Mouse (Mus musculus) intestine, embryonic 14.5 days (tissue): Measurements from ENCODE around the gene Pak6. TPM values are rescaled to one million over a fixed set of nuclear protein-coding genes. Genes with fewer than 3 reads are reported as not detected.
A peak's percentile ranks its signal among the peaks of the same experiment; 100 is the strongest.

Source experiments
- ATAC-seq: fragments of 200-750 bp; cut with Nextera tagmentation; replicated peaks from 2 replicates; pipeline ENCODE4 v1.8.0; 2017; ENCODE audit warnings: low read depth, moderate number of reproducible peaks, moderate TSS enrichment, moderate library complexity; ENCODE audit not compliant: low FRiP score, low TSS enrichment
- DNase-seq: peaks from one replicate; pipeline ENCODE4 v3.0.0-alpha.2; 2018; ENCODE audit warnings: low spot score
- H3K27ac ChIP-seq: fragments of 300-500 bp; sonication (generic); 2 replicates; pipeline ENCODE4 v1.5.1; 2014; ENCODE audit warnings: low read depth, mild to moderate bottlenecking, control low read depth
- H3K27me3 ChIP-seq: fragments of 300-500 bp; sonication (generic); replicated peaks from 2 replicates; pipeline ENCODE4 v1.6.1; 2014; ENCODE audit warnings: low read length, control low read depth; ENCODE audit not compliant: control insufficient read depth, insufficient read depth
- H3K36me3 ChIP-seq: fragments of 300-500 bp; sonication (generic); 2 replicates; pipeline ENCODE4 v1.6.1; 2014; ENCODE audit warnings: low read length, control low read depth; ENCODE audit not compliant: control insufficient read depth, insufficient read depth
- H3K4me1 ChIP-seq: fragments of 300-500 bp; sonication (generic); replicated peaks from 2 replicates; pipeline ENCODE4 v1.6.1; 2014; ENCODE audit warnings: low read length, control low read depth, mixed read lengths; ENCODE audit not compliant: control insufficient read depth, insufficient read depth
- H3K4me2 ChIP-seq: fragments of 300-500 bp; sonication (generic); 2 replicates; pipeline ENCODE4 v1.6.1; 2014; ENCODE audit warnings: low read length
- H3K4me3 ChIP-seq: fragments of 300-500 bp; sonication (generic); 2 replicates; pipeline ENCODE4 v1.5.1; 2014; ENCODE audit warnings: low read depth, low read length, control low read depth, mixed read lengths
- H3K9ac ChIP-seq: fragments of 300-500 bp; sonication (generic); 2 replicates; pipeline ENCODE4 v1.6.1; 2014; ENCODE audit warnings: mild to moderate bottlenecking, low read length
- H3K9me3 ChIP-seq: fragments of 300-500 bp; sonication (generic); 2 replicates; pipeline ENCODE4 v1.6.1; 2016; ENCODE audit warnings: low read length, control low read depth; ENCODE audit not compliant: control insufficient read depth
- WGBS: fragments of 180-500 bp; shearing (Covaris S2); extraction: QIAGEN DNeasy Blood & Tissue Kit; methylation state at CpG from one replicate; pipeline ENCODE4 v1.1.7; 2014; 5-methylcytosine and 5-hydroxymethylcytosine counted together
- polyA plus RNA-seq: library from polyadenylated mRNA; unstranded; fragments of >200 nt; fragmentation: Nextera tagmentation; extraction: Ambion mirVana; gene quantifications from 2 replicates; pipeline ENCODE4 v1.2.1, GENCODE M21; 2014

The Pak6 gene
- polyA plus RNA-seq: 2.4 and 2.7 TPM in 2 replicates

- DNase-seq (peak; percentile 71), ATAC-seq (0 out of 2 replicates have a peak, but pooled peaks have one; percentile 4)
- WGBS: 3% methylated on average over 37 of the region's 37 CpGs
- Histone ChIP-seq H3K9me3 (no peaks in the 10 kb centered on the region), H3K9ac (peak within 1 kb of the TSS; percentile 35), H3K4me3 (peak within 1 kb of the TSS; percentile 34), H3K27ac (no peak within 1 kb of the TSS), H3K4me1 (peaks cover 21% of the 10 kb centered on the region; the same call in 1 of the 2 replicates), H3K36me3 (no peaks in the 10 kb centered on the region), H3K27me3 (peaks cover 17% of the 10 kb centered on the region), H3K4me2 (peak within 1 kb of the TSS; percentile 62)
Observed at GRCm38 (mm10) chr2:118662902-118663803, at the start of gene Pak6. Pak6 (plus strand) TSS chr2:118663303.

- no peaks in the 10 kb centered on the region for H3K9me3 ChIP-seq
- no peak overlapping the region for H3K9ac ChIP-seq
- WGBS: 82% methylated on average over 5 of the region's 5 CpGs
- no peak overlapping the region for H3K27ac ChIP-seq
- no peak overlapping the region for H3K4me2 ChIP-seq
- no peaks in the 10 kb centered on the region for H3K27me3 ChIP-seq
- H3K4me1 ChIP-seq: no peaks in the 10 kb centered on the region
- peaks cover 97% of the 10 kb centered on the region for H3K36me3 ChIP-seq
- no peak overlapping the region for H3K4me3 ChIP-seq
- no peak for DNase-seq
- no peak for ATAC-seq
Observed at GRCm38 (mm10) chr2:118618013-118618412, 45.1 kb upstream of the Pak6 start.

GRCm38 (mm10) chr2:118620101-118620500 is 43.0 kb upstream of the Pak6 start:
- ATAC-seq (no peak), DNase-seq (no peak)
- Histone ChIP-seq H3K27me3 (no peaks in the 10 kb centered on the region), H3K36me3 (peaks cover 96% of the 10 kb centered on the region), H3K4me1 (no peaks in the 10 kb centered on the region), H3K9ac (no peak overlapping the region), H3K4me3 (no peak overlapping the region), H3K4me2 (no peak overlapping the region), H3K9me3 (no peaks in the 10 kb centered on the region), H3K27ac (no peak overlapping the region)
- 84% methylated on average over 2 of the region's 2 CpGs for WGBS

GRCm38 (mm10) chr2:118620608-118621007 is 42.5 kb upstream of the Pak6 start:
- DNase-seq (no peak), ATAC-seq (no peak)
- no peak overlapping the region for H3K4me2 ChIP-seq
- no peaks in the 10 kb centered on the region for H3K27me3 ChIP-seq
- no peaks in the 10 kb centered on the region for H3K4me1 ChIP-seq
- H3K27ac ChIP-seq: no peak overlapping the region
- H3K9ac ChIP-seq: no peak overlapping the region
- H3K4me3 ChIP-seq: no peak overlapping the region
- no peaks in the 10 kb centered on the region for H3K9me3 ChIP-seq
- peaks cover 96% of the 10 kb centered on the region for H3K36me3 ChIP-seq
- WGBS: 88% methylated on average over 8 of the region's 8 CpGs

GRCm38 (mm10) chr2:118629276-118629675 is 33.8 kb upstream of the Pak6 start:
- no peaks in the 10 kb centered on the region for H3K27me3 ChIP-seq
- no peak for ATAC-seq
- no peaks in the 10 kb centered on the region for H3K9me3 ChIP-seq
- H3K4me1 ChIP-seq: no peaks in the 10 kb centered on the region
- no peak overlapping the region for H3K27ac ChIP-seq
- peaks cover 90% of the 10 kb centered on the region for H3K36me3 ChIP-seq
- WGBS: 80% methylated on average over 6 of the region's 6 CpGs
- no peak overlapping the region for H3K4me3 ChIP-seq
- DNase-seq: no peak
- H3K9ac ChIP-seq: no peak overlapping the region
- no peak overlapping the region for H3K4me2 ChIP-seq

- ATAC-seq (no peak), DNase-seq (no peak)
- no peak overlapping the region for H3K4me2 ChIP-seq
- H3K9me3 ChIP-seq: no peaks in the 10 kb centered on the region
- WGBS: 75% methylated on average over 5 of the region's 5 CpGs
- no peak overlapping the region for H3K4me3 ChIP-seq
- H3K36me3 ChIP-seq: peaks cover 83% of the 10 kb centered on the region
- H3K27me3 ChIP-seq: no peaks in the 10 kb centered on the region
- no peaks in the 10 kb centered on the region for H3K4me1 ChIP-seq
- no peak overlapping the region for H3K27ac ChIP-seq
- H3K9ac ChIP-seq: no peak overlapping the region
Observed at GRCm38 (mm10) chr2:118633441-118633840, 29.7 kb upstream of the Pak6 start.

GRCm38 (mm10) chr2:118637258-118637657 is 25.8 kb upstream of the Pak6 start:
- Histone ChIP-seq H3K9ac (no peak overlapping the region), H3K9me3 (no peaks in the 10 kb centered on the region), H3K36me3 (peaks cover 83% of the 10 kb centered on the region), H3K4me2 (no peak overlapping the region), H3K4me3 (no peak overlapping the region), H3K27me3 (no peaks in the 10 kb centered on the region), H3K27ac (no peak overlapping the region), H3K4me1 (no peaks in the 10 kb centered on the region)
- 76% methylated on average over 5 of the region's 5 CpGs for WGBS
- no peak for ATAC-seq
- DNase-seq: no peak

GRCm38 (mm10) chr2:118637888-118638526 is 25.1 kb upstream of the Pak6 start:
- Histone ChIP-seq H3K4me2 (no peak overlapping the region), H3K9ac (no peak overlapping the region), H3K27me3 (no peaks in the 10 kb centered on the region), H3K36me3 (peaks cover 77% of the 10 kb centered on the region), H3K4me3 (no peak overlapping the region), H3K9me3 (no peaks in the 10 kb centered on the region), H3K4me1 (no peaks in the 10 kb centered on the region), H3K27ac (no peak overlapping the region)
- peak; percentile 94 for DNase-seq
- WGBS: 37% methylated on average over 8 of the region's 8 CpGs
- ATAC-seq: peak; percentile 32
